Mouse (Mus musculus) telencephalon, adult 2 months (tissue): Measurements from ENCODE around the gene Tlcd2.

Experiments used
- DNase-seq: peaks from one replicate; pipeline ENCODE4 v3.0.0-alpha.2; 2011; ENCODE audit warnings: low read depth, low spot score

Gene Tlcd2

DNA sequence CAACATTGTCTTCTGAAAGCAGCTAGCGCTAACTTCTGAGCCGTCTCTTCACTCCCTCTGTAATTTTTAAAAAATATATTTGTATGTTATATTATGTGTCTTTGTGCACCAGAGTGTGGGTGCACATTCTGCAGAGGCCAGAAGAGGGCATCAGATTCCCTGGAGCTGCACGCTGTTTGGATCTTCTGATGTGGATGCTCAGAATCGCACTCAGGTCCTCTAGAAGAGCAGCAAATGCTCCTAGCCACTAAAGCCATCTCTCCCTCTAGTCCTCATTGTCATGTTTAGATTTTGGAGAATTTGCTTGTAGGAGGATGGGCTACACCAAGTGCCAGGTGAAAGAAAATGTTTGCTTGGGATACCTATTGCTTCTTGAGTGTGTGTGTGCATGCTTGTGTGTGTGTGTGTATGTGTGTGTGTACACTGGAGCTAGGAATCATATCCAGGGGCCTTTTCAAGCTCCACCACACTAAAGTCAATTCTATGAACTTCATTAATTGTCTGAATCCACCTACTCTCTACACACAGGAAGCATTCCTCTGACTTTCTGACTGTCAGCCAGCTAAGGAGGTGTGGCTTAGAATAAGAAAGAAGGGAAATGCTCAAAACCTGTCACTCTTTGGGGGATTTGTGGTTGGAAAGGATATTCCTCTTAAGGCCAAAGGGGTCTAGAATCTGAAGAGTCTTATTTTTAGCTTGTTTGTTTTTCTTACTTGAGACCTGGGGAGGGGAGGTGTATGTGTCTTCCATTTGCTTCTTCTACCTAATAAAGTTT, 5.4 kb downstream of the Tlcd2 start:
- DNase-seq = no peak

GRCm38 (mm10) chr11:75467512-75468215, 6.1 kb downstream of the Tlcd2 start:
- DNase-seq = no peak

GRCm38 (mm10) chr11:75468410-75468809, 6.9 kb downstream of the Tlcd2 start:
- no peak for DNase-seq

DNA sequence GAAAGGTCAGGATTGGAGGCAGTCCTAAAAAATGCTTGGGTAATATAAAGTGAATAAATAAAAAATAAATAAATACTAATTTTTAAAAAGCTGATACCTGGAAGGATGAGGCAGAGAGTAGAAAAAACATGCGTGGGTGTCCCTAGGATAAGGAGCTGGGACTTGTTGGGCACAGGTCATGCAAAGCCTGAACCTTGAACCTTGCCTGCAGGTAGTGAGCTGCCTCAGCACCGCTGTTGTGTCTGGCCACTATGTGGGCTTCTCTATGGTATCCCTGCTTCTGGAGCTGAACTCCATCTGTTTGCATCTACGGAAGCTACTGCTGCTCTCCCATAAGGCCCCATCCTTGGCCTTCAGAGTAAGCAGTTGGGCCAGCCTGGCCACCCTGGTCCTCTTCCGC, 7.7 kb downstream of the Tlcd2 start:
- DNase-seq = no peak

DNA sequence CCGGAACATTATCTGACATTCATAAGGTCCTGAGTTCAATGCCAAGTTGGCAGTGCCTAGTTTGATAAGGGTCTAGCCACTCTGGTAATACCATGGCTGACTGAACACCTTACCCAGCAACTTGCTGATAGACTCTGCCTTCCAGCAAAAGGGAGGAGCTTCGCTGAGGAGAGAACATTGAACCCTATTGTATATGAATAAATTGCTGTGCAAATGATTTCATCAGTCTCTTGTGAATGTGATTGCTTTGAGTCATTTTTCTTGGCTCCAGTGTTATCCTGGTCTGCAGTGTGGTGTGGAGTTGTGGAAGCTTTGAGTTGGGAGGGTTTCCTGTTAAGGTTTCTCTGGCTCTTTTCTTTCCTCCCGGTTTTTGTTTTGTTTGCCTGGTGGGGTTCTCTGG, 9.2 kb downstream of the Tlcd2 start:
- DNase-seq = no peak

DNA sequence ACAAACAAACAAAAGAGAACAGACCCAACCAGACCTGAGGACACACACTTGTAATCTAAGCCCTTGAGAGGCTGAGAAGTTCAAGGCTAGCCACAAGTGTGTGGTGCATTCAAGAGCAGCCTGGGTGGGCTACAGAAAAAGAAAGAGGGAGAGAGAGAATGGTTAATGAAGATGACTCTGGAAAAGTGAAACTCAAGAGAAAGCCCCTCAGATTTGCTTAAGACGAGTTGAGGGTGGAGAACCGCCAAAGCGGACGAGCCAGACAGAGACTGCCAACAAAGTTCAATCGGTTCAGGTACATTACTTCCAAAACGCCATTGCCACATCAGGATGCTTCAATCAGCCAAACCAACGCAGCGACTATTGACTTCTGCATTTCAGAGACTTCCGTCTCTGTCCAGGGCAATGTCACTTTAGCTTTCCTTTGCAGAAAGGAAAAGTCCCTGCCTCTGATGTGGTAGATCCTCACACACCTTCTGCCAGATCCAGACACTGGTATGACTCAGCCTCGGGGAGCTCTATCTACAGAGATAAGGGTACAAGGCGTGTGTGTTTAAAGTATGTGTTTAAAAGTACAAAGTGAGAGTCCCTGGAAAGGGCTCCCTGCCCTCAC, 11.1 kb downstream of the Tlcd2 start:
- DNase-seq = no peak

- no peak for DNase-seq
Observed at GRCm38 (mm10) chr11:75473376-75473775, 11.9 kb downstream of the Tlcd2 start.

GRCm38 (mm10) chr11:75486192-75486591, 24.7 kb downstream of the Tlcd2 start:
- no peak for DNase-seq

- DNase-seq = peak; percentile 98
Observed at GRCm38 (mm10) chr11:75486601-75487285, 25.2 kb downstream of the Tlcd2 start, which contains the start of gene Prpf8. Prpf8 (plus strand) TSS chr11:75486816.

- no peak for DNase-seq
Observed at GRCm38 (mm10) chr11:75487496-75487895, 26.0 kb downstream of the Tlcd2 start.

DNA sequence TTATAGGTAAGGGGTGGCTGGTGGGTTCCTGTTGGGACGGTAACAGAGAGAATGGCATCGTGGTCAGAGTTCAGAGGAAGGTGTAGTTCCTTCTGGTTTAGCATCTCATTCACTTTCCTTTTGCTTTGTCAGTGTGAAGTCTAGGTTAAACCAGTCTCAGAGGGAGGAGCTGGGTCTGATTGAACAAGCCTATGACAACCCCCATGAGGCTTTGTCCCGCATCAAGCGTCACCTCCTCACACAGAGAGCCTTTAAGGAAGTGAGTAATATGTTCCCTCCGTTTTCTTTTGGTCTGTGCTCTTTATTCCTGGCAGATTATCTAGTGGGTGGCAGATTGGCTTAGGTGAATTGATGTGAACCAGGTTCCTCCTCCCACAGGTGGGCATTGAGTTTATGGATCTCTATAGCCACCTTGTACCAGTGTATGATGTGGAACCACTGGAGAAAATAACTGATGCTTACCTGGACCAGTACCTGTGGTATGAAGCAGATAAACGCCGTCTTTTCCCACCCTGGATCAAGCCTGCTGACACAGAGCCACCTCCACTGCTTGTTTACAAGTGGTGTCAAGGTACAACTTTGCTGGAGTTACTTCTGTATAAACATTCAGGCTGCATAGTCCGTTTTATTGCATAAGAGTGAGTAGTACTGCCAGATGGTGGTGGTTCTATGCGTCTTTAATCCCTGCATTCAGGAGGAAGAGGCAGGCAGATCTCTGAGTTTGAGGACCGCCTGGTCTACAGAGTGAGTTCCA, 33.0 kb downstream of the Tlcd2 start:
- DNase-seq = no peak

DNA sequence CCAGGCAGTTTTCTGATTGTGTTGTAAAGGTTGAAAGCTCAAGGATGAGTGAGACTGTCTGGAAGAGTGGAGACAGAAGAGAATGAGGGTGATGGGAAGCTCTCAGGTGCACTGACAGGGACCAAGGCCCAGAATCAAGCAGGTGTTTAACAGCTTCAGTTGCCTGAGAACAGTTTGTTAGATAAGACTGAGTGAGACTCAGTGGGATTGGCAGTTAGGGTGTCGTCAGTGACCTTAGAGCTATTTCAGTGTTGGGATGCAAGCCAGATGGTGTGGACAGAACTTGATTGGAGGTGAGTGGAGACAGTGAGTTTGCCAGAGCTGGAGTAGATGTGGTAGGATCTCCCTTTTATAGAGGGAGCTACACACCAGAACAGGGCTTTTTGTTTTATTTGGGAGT, 36.6 kb downstream of the Tlcd2 start:
- no peak for DNase-seq

DNA sequence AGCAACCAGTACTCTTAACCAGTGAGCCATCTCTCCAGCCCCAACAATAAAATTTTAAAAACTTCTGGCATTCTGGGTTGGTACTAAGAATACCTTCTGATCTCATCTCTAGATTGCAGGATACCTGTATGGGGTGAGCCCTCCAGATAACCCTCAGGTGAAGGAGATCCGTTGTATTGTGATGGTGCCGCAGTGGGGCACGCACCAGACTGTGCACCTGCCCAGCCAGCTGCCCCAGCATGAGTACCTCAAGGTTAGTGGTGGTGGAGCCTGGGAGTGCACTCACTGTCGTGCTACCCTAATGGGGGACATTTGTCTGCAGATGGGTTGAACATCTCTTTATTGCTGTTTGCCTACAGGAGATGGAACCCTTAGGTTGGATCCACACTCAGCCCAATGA, 46.6 kb downstream of the Tlcd2 start:
- no peak for DNase-seq

DNA sequence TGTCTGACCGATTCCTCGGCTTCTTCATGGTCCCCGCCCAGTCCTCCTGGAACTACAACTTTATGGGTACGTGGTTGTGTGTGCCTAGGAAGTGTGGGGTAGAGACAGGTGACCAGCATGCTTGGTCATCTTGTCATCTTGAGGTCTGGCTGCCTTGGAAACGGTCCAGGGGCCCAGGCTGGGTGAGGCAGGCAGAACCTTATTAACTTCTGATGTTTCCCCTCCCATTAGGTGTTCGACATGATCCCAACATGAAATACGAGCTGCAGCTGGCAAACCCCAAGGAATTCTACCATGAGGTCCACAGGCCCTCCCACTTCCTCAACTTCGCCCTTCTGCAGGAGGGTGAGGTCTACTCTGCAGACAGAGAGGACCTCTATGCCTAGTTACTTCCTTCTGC, 47.4 kb downstream of the Tlcd2 start:
- DNase-seq = no peak

DNA sequence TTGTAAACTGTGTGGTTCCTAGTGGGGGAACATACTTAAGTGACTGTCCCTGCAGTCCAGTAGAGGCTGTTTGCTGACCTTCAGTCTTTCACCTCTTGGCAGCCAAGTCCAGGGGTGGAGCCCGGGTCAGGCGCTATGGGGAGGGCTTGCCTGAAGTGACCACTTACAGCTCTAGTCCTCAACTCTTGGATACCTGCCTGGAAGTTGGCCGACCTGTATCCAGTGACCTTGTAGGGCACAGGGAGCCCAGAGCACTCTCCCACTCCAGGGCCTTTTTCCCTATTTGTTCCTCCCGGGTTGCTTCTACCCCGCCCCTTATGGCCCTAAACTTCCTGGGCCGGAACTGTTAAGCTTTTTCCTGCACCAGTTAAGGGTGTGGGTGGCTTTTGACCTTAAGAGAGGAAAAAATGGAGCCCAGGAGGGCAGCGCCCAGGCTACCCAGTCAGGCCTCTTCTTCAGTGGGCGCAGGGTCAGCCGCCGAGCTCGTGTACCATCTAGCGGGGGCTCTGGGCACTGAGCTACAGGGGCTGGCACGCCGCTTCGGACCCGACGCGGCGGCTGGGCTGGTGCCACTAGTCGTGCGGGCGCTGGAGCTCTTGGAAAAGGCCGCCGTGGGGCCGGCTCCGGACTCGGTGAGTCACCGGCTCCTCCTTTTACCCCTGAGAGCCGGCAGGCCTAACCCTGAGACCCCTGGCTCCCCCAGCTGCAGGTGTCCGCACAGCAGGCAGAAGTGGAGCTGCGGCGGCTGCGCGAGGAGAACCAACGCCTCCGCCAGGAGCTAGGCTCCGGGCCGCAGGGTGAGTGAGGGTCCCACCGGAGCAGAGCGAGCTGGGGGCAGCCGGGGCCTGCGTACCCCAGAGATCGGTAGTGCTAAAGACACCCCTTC, 48.5 kb downstream of the Tlcd2 start, which contains the start of gene Rilp:
Gene Rilp (plus strand): TSS at position 354 of the 886 bp plus-strand sequence.
- no peak for DNase-seq

DNA sequence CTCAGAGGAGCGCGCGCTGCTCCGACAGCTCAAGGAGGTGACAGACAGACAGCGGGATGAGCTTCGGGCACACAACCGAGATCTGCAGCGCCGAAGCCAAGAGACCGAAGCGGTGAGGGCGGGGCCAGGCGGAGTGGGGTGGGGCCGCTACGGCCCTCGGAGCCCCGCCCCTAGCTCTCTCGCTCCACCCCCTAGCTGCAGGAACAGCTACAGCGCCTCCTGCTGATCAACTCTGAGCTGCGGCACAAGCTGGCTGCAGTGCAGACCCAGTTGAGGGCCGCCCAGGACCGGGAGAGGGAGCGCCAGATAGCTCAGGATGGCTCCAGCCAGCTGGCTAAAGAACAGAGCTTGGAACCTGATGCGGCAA, 49.1 kb downstream of the Tlcd2 start:
- DNase-seq = peak; percentile 72

DNA sequence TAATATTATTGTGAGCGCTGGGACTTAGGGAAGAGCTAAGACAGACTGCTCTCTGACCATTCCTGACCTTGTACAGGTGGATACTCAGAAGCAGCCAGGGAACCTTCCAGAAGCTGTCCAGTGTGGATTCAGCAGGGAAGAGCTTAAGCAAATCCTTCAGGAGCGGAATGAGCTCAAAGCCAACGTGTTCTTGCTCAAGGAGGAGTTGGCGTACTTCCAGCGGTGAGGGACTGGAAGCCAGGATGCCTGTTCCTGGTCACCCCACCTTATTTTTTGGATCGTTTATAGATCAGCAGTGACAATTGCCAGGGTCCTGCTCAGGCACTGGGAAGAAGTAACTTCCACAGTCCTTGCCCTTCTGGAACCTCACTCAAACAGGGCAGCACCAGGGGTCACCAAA, 49.7 kb downstream of the Tlcd2 start:
- no peak for DNase-seq

- no peak for DNase-seq
Observed at GRCm38 (mm10) chr11:75512301-75513018, 50.9 kb downstream of the Tlcd2 start.

GRCm38 (mm10) chr11:75513336-75513735, 51.8 kb downstream of the Tlcd2 start, which contains the start of gene Scarf1:
Scarf1 (plus strand) TSS chr11:75513540.
- DNase-seq = no peak

GRCm38 (mm10) chr11:75515186-75515585, 53.7 kb downstream of the Tlcd2 start:
- no peak for DNase-seq
